In genomic region chr3:135673695-135674094, GRCm38 (mm10) we compare ENCODE assay signal across 10 mouse cellular contexts. TPM values are rescaled to one million over a fixed set of nuclear protein-coding genes. Genes with fewer than 3 reads are reported as not detected.
DNase-seq lines count a peak whose midpoint lies in the region; ATAC-seq lines count a peak whose summit lies in the region.
"Had no signal": no experiment of that assay in that cellular context is flagged by ENCODE, and none has a peak within 500 bp of the region (broad histone marks: within the 10 kb centered on the region; RNA-seq: fewer than 3 reads in every experiment).

No protein-coding gene starts in this region.

- DNase-seq in heart, adult 9 months (ENCODE audit: low spot score in 2 of 2) = no peak
- peak; percentile 25 for DNase-seq in MN1 (ENCODE audit: low spot score)
- DNase-seq in lung, postnatal 10 days = peak; percentile 80
- no peak for DNase-seq in testis, postnatal 14 days (ENCODE audit: low spot score)
- no peak for DNase-seq in adrenal gland, adult 2 months
- DNase-seq: kidney, postnatal 14 days; right cerebral cortex, postnatal 25 days had no signal

- peak overlapping the region; percentile 36 for H3K4me2 ChIP-seq in heart, embryonic 14.5 days (ENCODE audit: low read length)
- H3K4me2 ChIP-seq in embryonic facial prominence, embryonic 15.5 days (replicated peaks) = no peak overlapping the region

- H3K4me3 ChIP-seq in heart, embryonic 14.5 days (ENCODE audit: control insufficient read depth in 1 of 2, insufficient read depth in 1 of 2, low read depth in 1 of 2, low read length in 2 of 2) = no peak overlapping the region
- no peak overlapping the region for H3K4me3 ChIP-seq in embryonic facial prominence, embryonic 15.5 days (replicated peaks)
- H3K4me3 ChIP-seq: megakaryocyte, embryonic 14.5 days had no signal

- 18% methylated on average over 7 of the region's 7 CpGs for WGBS in heart, embryonic 14.5 days
- WGBS in embryonic facial prominence, embryonic 15.5 days = 19% methylated on average over 7 of the region's 7 CpGs

- H3K36me3 ChIP-seq in heart, embryonic 14.5 days (ENCODE audit: control insufficient read depth, insufficient read depth, low read length) = no peaks in the 10 kb centered on the region; the same call in 1 of the 2 replicates
- 0 out of 2 replicates have a peak, but pooled peaks cover 1% of the 10 kb centered on the region for H3K36me3 ChIP-seq in embryonic facial prominence, embryonic 15.5 days

- peaks cover 4% of the 10 kb centered on the region; the same call in 1 of the 2 replicates for H3K9me3 ChIP-seq in heart, embryonic 14.5 days (ENCODE audit: control insufficient read depth, low read length)
- H3K9me3 ChIP-seq in embryonic facial prominence, embryonic 15.5 days (replicated peaks) = no peaks in the 10 kb centered on the region

- no peaks in the 10 kb centered on the region for H3K27me3 ChIP-seq in heart, embryonic 14.5 days (ENCODE audit: control insufficient read depth, insufficient read depth, low read length)
- H3K27me3 ChIP-seq in embryonic facial prominence, embryonic 15.5 days = no peaks in the 10 kb centered on the region
- H3K27me3 ChIP-seq: megakaryocyte, embryonic 14.5 days had no signal

- H3K9ac ChIP-seq in heart, embryonic 14.5 days (ENCODE audit: low read length) = no peak overlapping the region
- no peak overlapping the region for H3K9ac ChIP-seq in embryonic facial prominence, embryonic 15.5 days

- H3K27ac ChIP-seq in heart, embryonic 14.5 days (replicated peaks in 1 of 2; ENCODE audit: control insufficient read depth in 1 of 2, insufficient read depth in 1 of 2, low read depth in 2 of 2, low read length in 2 of 2) = peak overlapping the region in 1 of 2 experiments; percentile 34; a peak in 2 of 4 replicates
- peak overlapping the region; percentile 59 for H3K27ac ChIP-seq in embryonic facial prominence, embryonic 15.5 days (replicated peaks)

- peaks cover 11 to 56% of the 10 kb centered on the region in 2 experiments for H3K4me1 ChIP-seq in heart, embryonic 14.5 days (ENCODE audit: control insufficient read depth in 2 of 2, insufficient read depth in 2 of 2, low read length in 2 of 2)
- peaks cover 46% of the 10 kb centered on the region for H3K4me1 ChIP-seq in embryonic facial prominence, embryonic 15.5 days

- ATAC-seq in heart, embryonic 14.5 days (ENCODE audit: insufficient number of reproducible peaks, insufficient read depth, low FRiP score, low read depth) = no peak
- 0 out of 2 replicates have a peak, but pooled peaks have one; percentile 58 for ATAC-seq in embryonic facial prominence, embryonic 15.5 days (ENCODE audit: insufficient number of reproducible peaks, low FRiP score, low TSS enrichment, low read depth)

RNA-seq across cellular contexts. Expression of gene Nfkb1, which starts 17.7 kb away (rescaled TPM):
- 23.5 and 25.2 TPM in 2 replicates for polyA plus RNA-seq in heart, embryonic 14.5 days (2014; fragmentation: Nextera tagmentation; extraction: Ambion mirVana)
- 25.4 and 27.8 TPM in 2 replicates for polyA plus RNA-seq in embryonic facial prominence, embryonic 15.5 days (2015; fragmentation: Nextera tagmentation; extraction: Ambion mirVana)
- total RNA-seq in adrenal gland, adult 2 months (2021) = 10 to 100 TPM; 44.2 to 55.6 TPM
- polyA plus RNA-seq in adrenal gland, adult 2 months (2012; rRNA removed) = 51.6 and 58.1 TPM in 2 replicates

Comparison
In these comparisons a context has a peak if more than half of its experiments do, and no peak if none do; other contexts are left out.
1. DNase-seq: peak in MN1 (single experiment) and lung, postnatal 10 days (single experiment); none in heart, adult 9 months (0 of 2), testis, postnatal 14 days (single experiment) and adrenal gland, adult 2 months (single experiment).